Mouse (Mus musculus) cerebellum, adult 18-20 months (tissue): Measurements from ENCODE around the gene Usp9y.
A peak's percentile ranks its signal among the peaks of the same experiment; 100 is the strongest.

ENCODE experiments used
- DNase-seq, 2 experiments: peaks; one replicate each; pipeline ENCODE4 v3.0.0; 2021

Usp9y gene

DNA sequence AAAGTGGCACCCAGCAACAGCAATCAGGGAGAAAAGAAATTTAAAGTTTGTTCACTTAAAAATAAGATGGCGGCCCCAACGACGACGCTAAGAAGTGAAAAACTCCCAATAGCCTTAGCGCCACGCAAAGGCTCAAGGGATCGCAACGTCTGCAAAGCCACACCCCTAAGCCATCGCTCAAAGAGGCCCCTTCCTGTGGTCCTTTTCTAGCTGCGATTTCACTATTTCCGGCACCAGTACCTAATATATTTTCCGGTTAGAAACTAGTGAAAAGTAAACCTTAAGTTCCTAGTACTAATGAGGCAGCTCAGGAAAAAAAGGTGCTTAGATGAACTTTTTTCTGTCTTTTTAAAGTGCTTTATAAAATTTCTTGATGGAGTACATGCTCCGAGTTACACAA lies at the start of gene Usp9y:
Gene Usp9y, minus strand, starts transcription at position 101 of the 400 bp plus-strand sequence.
- DNase-seq, result no peak

- no peak for DNase-seq
Observed at GRCm38 (mm10) chrY:1293708-1294107, 165.9 kb downstream of the Usp9y start.

GRCm38 (mm10) chrY:1286171-1286795 lies 173.3 kb downstream of the Usp9y start, which contains the start of gene Ddx3y:
Ddx3y (minus strand) TSS chrY:1286629.
- peak in 1 of 2 experiments; percentile 78 for DNase-seq

DNA sequence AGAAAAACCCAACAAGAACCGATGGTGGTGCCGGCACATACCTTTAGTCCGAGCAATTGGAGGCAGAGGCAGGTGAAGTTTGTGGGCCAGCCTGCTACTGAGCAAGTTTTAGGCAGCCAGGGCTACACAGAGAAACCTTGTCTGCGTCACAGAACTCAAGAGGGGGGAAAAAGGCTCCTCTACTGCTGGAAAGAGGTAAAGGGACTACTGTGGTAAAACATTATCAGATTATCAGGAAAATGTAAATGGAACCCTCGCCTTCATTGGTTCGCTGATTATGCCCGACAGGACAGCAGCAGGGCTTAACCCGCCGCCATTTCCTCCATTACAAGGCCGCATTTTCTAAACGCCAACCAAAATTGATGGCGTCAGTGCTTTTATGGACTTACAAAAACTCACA lies 173.8 kb downstream of the Usp9y start:
- DNase-seq, result peak in 1 of 2 experiments; percentile 6
